30 mouse cellular contexts compared by ENCODE assay signal in the genomic region with DNA sequence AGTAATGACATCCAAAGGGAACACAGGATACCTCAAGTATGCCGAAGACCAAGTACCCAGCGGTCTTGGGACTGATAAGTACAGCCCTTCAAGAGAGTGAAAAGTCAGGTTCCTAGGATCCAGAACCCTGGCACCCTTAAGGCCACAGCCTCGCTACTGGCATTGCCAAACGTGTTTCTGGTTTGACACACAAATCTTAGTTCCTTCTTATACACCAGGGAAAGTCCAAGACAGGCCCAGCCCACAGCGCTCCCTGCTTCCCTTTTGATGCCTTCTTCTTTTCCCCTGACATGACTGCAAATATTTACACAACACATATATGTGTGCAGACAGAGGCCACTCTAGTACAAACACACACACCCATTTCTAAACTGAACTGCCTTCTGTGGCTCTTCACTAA.
DNase-seq lines count a peak whose midpoint lies in the region; ATAC-seq lines count a peak whose summit lies in the region.
"Had no signal": no experiment of that assay in that cellular context is flagged by ENCODE, and none has a peak within 500 bp of the region (broad histone marks: within the 10 kb centered on the region; RNA-seq: fewer than 3 reads in every experiment).

No protein-coding gene starts in this region.

- ATAC-seq in midbrain, embryonic 11.5 days (ENCODE audit: low FRiP score) = no peak
- no peak for ATAC-seq in midbrain, embryonic 16.5 days
- ATAC-seq in stomach, embryonic 14.5 days (ENCODE audit: insufficient number of reproducible peaks, insufficient read depth, low FRiP score, low read depth) = peak; percentile 67
- ATAC-seq in kidney, embryonic 14.5 days (ENCODE audit: low FRiP score, low TSS enrichment) = no peak
- ATAC-seq: CD4-positive, CD25-positive, alpha-beta regulatory T cell, adult 4 months; forebrain, embryonic 16.5 days; hindbrain, postnatal 0 days; intestine, embryonic 16.5 days; midbrain, embryonic 15.5 days had no signal

- H3K4me3 ChIP-seq in midbrain, embryonic 11.5 days (ENCODE audit: low read depth, low read length) = no peak overlapping the region
- H3K4me3 ChIP-seq in midbrain, embryonic 16.5 days (ENCODE audit: low read depth, low read length) = no peak overlapping the region
- H3K4me3 ChIP-seq in stomach, embryonic 14.5 days (ENCODE audit: low read depth, low read length) = no peak overlapping the region
- no peak overlapping the region for H3K4me3 ChIP-seq in kidney, embryonic 14.5 days (ENCODE audit: low read length)
- H3K4me3 ChIP-seq: embryonic facial prominence, embryonic 10.5 days; left cerebral cortex, adult 2 months; limb, embryonic 15.5 days; megakaryocyte, embryonic 14.5 days; midbrain, embryonic 15.5 days had no signal

- H3K27me3 ChIP-seq in midbrain, embryonic 11.5 days (ENCODE audit: control insufficient read depth, insufficient read depth, low read length) = no peaks in the 10 kb centered on the region
- H3K27me3 ChIP-seq in midbrain, embryonic 16.5 days (ENCODE audit: control insufficient read depth, insufficient read depth, low read depth, low read length) = no peaks in the 10 kb centered on the region
- no peaks in the 10 kb centered on the region for H3K27me3 ChIP-seq in stomach, embryonic 14.5 days (ENCODE audit: control insufficient read depth, insufficient read depth, low read length)
- H3K27me3 ChIP-seq in kidney, embryonic 14.5 days (ENCODE audit: control insufficient read depth, insufficient read depth, low read length) = no peaks in the 10 kb centered on the region
- H3K27me3 ChIP-seq: limb, embryonic 15.5 days; midbrain, embryonic 15.5 days had no signal

- H3K36me3 ChIP-seq in midbrain, embryonic 11.5 days (ENCODE audit: control insufficient read depth, insufficient read depth, low read length) = no peaks in the 10 kb centered on the region
- H3K36me3 ChIP-seq in midbrain, embryonic 16.5 days (ENCODE audit: control insufficient read depth, insufficient read depth, low read length) = no peaks in the 10 kb centered on the region
- H3K36me3 ChIP-seq in stomach, embryonic 14.5 days (ENCODE audit: control insufficient read depth, insufficient read depth, low read length) = no peaks in the 10 kb centered on the region
- no peaks in the 10 kb centered on the region for H3K36me3 ChIP-seq in kidney, embryonic 14.5 days (ENCODE audit: control insufficient read depth, insufficient read depth, low read length)
- H3K36me3 ChIP-seq: embryonic facial prominence, embryonic 10.5 days; limb, embryonic 15.5 days; midbrain, embryonic 15.5 days had no signal

- 86% methylated on average over 5 of the region's 5 CpGs for WGBS in midbrain, embryonic 11.5 days
- WGBS in midbrain, embryonic 16.5 days = 84% methylated on average over 5 of the region's 5 CpGs
- WGBS in stomach, embryonic 14.5 days = 57% methylated on average over 5 of the region's 5 CpGs
- WGBS in kidney, embryonic 14.5 days = 84% methylated on average over 5 of the region's 5 CpGs

- no peak overlapping the region for H3K27ac ChIP-seq in midbrain, embryonic 11.5 days (ENCODE audit: low read depth, low read length)
- H3K27ac ChIP-seq in midbrain, embryonic 16.5 days (ENCODE audit: low read length) = no peak overlapping the region
- no peak overlapping the region; the same call in 1 of the 2 replicates for H3K27ac ChIP-seq in stomach, embryonic 14.5 days (ENCODE audit: low read length)
- no peak overlapping the region for H3K27ac ChIP-seq in kidney, embryonic 14.5 days (ENCODE audit: low read depth, low read length)
- H3K27ac ChIP-seq: embryonic facial prominence, embryonic 10.5 days; hindbrain, postnatal 0 days; left cerebral cortex, adult 2 months; limb, embryonic 15.5 days; liver, embryonic 14.5 days; midbrain, embryonic 15.5 days had no signal

- no peak overlapping the region for H3K9ac ChIP-seq in midbrain, embryonic 11.5 days (ENCODE audit: low read length)
- no peak overlapping the region for H3K9ac ChIP-seq in midbrain, embryonic 16.5 days (ENCODE audit: low read depth, low read length)
- H3K9ac ChIP-seq in stomach, embryonic 14.5 days (replicated peaks; ENCODE audit: low read depth, low read length) = no peak overlapping the region
- H3K9ac ChIP-seq in kidney, embryonic 14.5 days (ENCODE audit: low read depth, low read length) = no peak overlapping the region
- H3K9ac ChIP-seq: limb, embryonic 15.5 days; liver, embryonic 14.5 days; midbrain, embryonic 15.5 days had no signal

- DNase-seq in midbrain, embryonic 11.5 days (ENCODE audit: low spot score, missing footprints) = peak; percentile 64
- DNase-seq in lung, postnatal 4 days = peak; percentile 46 to 59
- DNase-seq in right cerebral cortex, postnatal 14 days = no peak
- DNase-seq in natural killer cell, adult 2 months (ENCODE audit: low spot score in 2 of 2) = no peak
- DNase-seq: adrenal gland, postnatal 36 days; cerebellum, adult 11 months; cerebellum, adult 9-11 months; gastrocnemius, postnatal 10 days; heart, adult 11 months; heart, postnatal 10 days; kidney, adult 9 months; kidney, postnatal 4 days; layer of hippocampus, adult 9-11 months; right cerebral cortex, postnatal 25 days; spleen, adult 18-20 months; thymus, adult 18-20 months had no signal

- H3K4me1 ChIP-seq in midbrain, embryonic 11.5 days (ENCODE audit: control insufficient read depth, insufficient read depth, low read length) = no peaks in the 10 kb centered on the region
- H3K4me1 ChIP-seq in midbrain, embryonic 16.5 days (ENCODE audit: control insufficient read depth, insufficient read depth, low read length) = no peaks in the 10 kb centered on the region
- peaks cover 13% of the 10 kb centered on the region; the same call in 1 of the 2 replicates for H3K4me1 ChIP-seq in stomach, embryonic 14.5 days (ENCODE audit: control insufficient read depth, insufficient read depth, low read length)
- H3K4me1 ChIP-seq in kidney, embryonic 14.5 days (ENCODE audit: control insufficient read depth, insufficient read depth, low read length) = no peaks in the 10 kb centered on the region
- H3K4me1 ChIP-seq: midbrain, embryonic 15.5 days had no signal

- H3K4me2 ChIP-seq in midbrain, embryonic 11.5 days = no peak overlapping the region
- no peak overlapping the region for H3K4me2 ChIP-seq in midbrain, embryonic 16.5 days (ENCODE audit: low read length)
- no peak overlapping the region for H3K4me2 ChIP-seq in stomach, embryonic 14.5 days (replicated peaks; ENCODE audit: low read depth, low read length)
- no peak overlapping the region for H3K4me2 ChIP-seq in kidney, embryonic 14.5 days (replicated peaks; ENCODE audit: low read depth, low read length)
- H3K4me2 ChIP-seq: heart, embryonic 11.5 days; limb, embryonic 15.5 days; midbrain, embryonic 15.5 days had no signal

- H3K9me3 ChIP-seq in midbrain, embryonic 11.5 days (ENCODE audit: control insufficient read depth, low read length) = no peaks in the 10 kb centered on the region
- no peaks in the 10 kb centered on the region for H3K9me3 ChIP-seq in midbrain, embryonic 16.5 days (replicated peaks; ENCODE audit: control insufficient read depth, low read length, poor library complexity, severe bottlenecking)
- H3K9me3 ChIP-seq in stomach, embryonic 14.5 days (ENCODE audit: control insufficient read depth, low read depth, low read length) = no peaks in the 10 kb centered on the region
- no peaks in the 10 kb centered on the region for H3K9me3 ChIP-seq in kidney, embryonic 14.5 days (ENCODE audit: control insufficient read depth, low read length)
- H3K9me3 ChIP-seq: embryonic facial prominence, embryonic 10.5 days; limb, embryonic 15.5 days; megakaryocyte, embryonic 14.5 days; midbrain, embryonic 15.5 days had no signal

Comparison
In these comparisons a context has a peak if more than half of its experiments do, and no peak if none do; other contexts are left out.
1. DNase-seq: peak in midbrain, embryonic 11.5 days (single experiment) and lung, postnatal 4 days (2 of 2); none in right cerebral cortex, postnatal 14 days (single experiment) and natural killer cell, adult 2 months (0 of 2).